Mouse (Mus musculus) bone marrow macrophage, adult 2 months (primary cell): Measurements from ENCODE around the gene Selenot.

ENCODE experiments used
- CTCF ChIP-seq: IDR thresholded peaks from 2 replicates; pipeline ENCODE4 v1.5.1; 2012; ENCODE audit warnings: low read depth, mild to moderate bottlenecking, low read length, moderate library complexity
- POLR2A ChIP-seq: IDR thresholded peaks from 2 replicates; pipeline ENCODE4 v1.6.1; 2012; ENCODE audit warnings: mild to moderate bottlenecking, low read depth, low read length, borderline replicate concordance

DNA sequence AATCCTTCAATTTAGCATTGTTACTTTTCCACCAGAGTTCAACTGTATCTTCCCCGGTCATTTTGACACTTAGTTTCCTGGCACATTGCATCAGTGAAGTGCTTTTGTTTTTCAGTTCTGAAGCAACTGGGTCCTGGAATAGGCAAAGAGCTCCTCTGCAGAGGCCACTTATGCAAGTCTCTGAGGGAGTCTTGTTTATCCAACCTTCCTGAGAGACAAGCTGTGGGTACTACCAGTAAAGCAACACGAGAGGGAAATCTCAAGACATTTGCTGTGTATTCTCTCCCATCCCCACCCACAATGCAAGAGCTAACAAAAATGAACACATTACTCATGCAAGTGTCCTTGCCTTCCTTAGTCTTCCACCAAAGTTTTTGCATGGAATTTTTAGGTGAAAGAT lies 55.3 kb downstream of the Selenot start:
- no peak for TF ChIP-seq CTCF
- TF ChIP-seq POLR2A = no peak
